Mouse (Mus musculus): ENCODE data around the gene Tnfaip8l2.

DNA sequence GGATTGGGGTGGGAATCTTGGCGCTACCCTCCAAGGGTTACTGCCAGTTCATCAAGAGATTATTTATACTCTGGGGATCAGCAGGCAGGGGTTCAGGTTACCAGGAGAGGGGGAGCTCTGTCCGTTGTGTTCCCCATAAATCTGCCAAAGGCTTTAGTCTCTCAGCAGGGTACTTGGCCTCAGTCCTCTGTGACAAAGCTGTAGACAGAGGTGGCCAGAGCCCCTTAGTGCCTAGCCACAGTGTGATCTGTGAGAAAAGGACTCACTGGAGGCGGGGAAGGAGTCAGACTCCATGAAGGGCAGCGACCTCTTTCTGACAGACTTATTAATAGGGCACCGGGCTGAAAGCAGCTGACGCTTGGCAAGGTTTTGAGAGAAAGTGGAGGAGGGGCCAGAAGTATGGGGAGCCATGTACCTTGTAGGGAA lies 12.9 kb downstream of the Tnfaip8l2 start:
- no peak for TF ChIP-seq POLR2A (IDR thresholded peaks at IDR 0.05; ENCODE audit: control insufficient read depth, extremely low read depth, insufficient read depth, low read length, poor library complexity)
- TF ChIP-seq CTCF (IDR thresholded peaks at IDR 0.05; ENCODE audit: borderline replicate concordance, control insufficient read depth, extremely low read depth, insufficient read depth, low read length, poor library complexity): no peak

All from thymus, adult 2 months (tissue).